Mouse (Mus musculus) liver, embryonic 11.5 days (tissue): ENCODE results near the gene Usp22. TPM values are rescaled to one million over a fixed set of nuclear protein-coding genes. Genes with fewer than 3 reads are reported as not detected.

Source experiments
- ATAC-seq: fragments of 200-750 bp; cut with Nextera tagmentation; replicated peaks from 2 replicates; pipeline ENCODE4 v1.8.0; 2017; ENCODE audit warnings: moderate number of reproducible peaks, mild to moderate bottlenecking, moderate TSS enrichment, moderate library complexity; ENCODE audit not compliant: low FRiP score
- DNase-seq: peaks from one replicate; pipeline ENCODE4 v3.0.0-alpha.2; 2017; ENCODE audit warnings: low spot score
- H3K27ac ChIP-seq: fragments of 300-500 bp; sonication (generic); 2 replicates; pipeline ENCODE4 v1.5.1; 2014; ENCODE audit warnings: mild to moderate bottlenecking, low read depth, low read length, control low read depth
- H3K27me3 ChIP-seq: fragments of 300-500 bp; sonication (generic); replicated peaks from 2 replicates; pipeline ENCODE4 v1.6.1; 2014; ENCODE audit warnings: low read length, mixed read lengths; ENCODE audit not compliant: control insufficient read depth, insufficient read depth
- H3K36me3 ChIP-seq: fragments of 300-500 bp; sonication (generic); 2 replicates; pipeline ENCODE4 v1.6.1; 2014; ENCODE audit warnings: mild to moderate bottlenecking, low read length, moderate library complexity, mixed read lengths; ENCODE audit not compliant: control insufficient read depth, insufficient read depth
- H3K4me1 ChIP-seq: fragments of 300-500 bp; sonication (generic); replicated peaks from 2 replicates; pipeline ENCODE4 v1.6.1; 2014; ENCODE audit warnings: low read length, mixed read lengths; ENCODE audit not compliant: control insufficient read depth, insufficient read depth
- H3K4me2 ChIP-seq: fragments of 300-500 bp; sonication (generic); 2 replicates; pipeline ENCODE4 v1.6.1; 2014; ENCODE audit warnings: mild to moderate bottlenecking, control low read depth, moderate library complexity
- H3K4me3 ChIP-seq: fragments of 300-500 bp; sonication (generic); 2 replicates; pipeline ENCODE4 v1.5.1; 2014; ENCODE audit warnings: low read depth, low read length, control low read depth
- H3K9ac ChIP-seq: fragments of 300-500 bp; sonication (generic); 2 replicates; pipeline ENCODE4 v1.6.1; 2014; ENCODE audit warnings: low read depth, low read length, control low read depth
- H3K9me3 ChIP-seq: fragments of 300-500 bp; sonication (generic); 2 replicates; pipeline ENCODE4 v1.6.1; 2016; ENCODE audit warnings: low read length, inconsistent platforms, mixed read lengths; ENCODE audit not compliant: control insufficient read depth
- WGBS: fragments of 180-500 bp; shearing (Covaris S2); extraction: QIAGEN DNeasy Blood & Tissue Kit; methylation state at CpG from one replicate; pipeline ENCODE4 v1.1.7; 2014; 5-methylcytosine and 5-hydroxymethylcytosine counted together
- polyA plus RNA-seq: library from polyadenylated mRNA; unstranded; fragments of >200 nt; fragmentation: Nextera tagmentation; extraction: Ambion mirVana; gene quantifications from 2 replicates; pipeline ENCODE4 v1.2.1, GENCODE M21; 2014

Usp22 gene
- polyA plus RNA-seq, 1 experiment from 2014 or later, result 60.1 TPM

- Histone ChIP-seq H3K4me3 (no peak within 1 kb of the TSS), H3K27ac (no peak within 1 kb of the TSS), H3K4me2 (no peak within 1 kb of the TSS), H3K4me1 (no peaks in the 10 kb centered on the region), H3K9me3 (no peaks in the 10 kb centered on the region), H3K36me3 (no peaks in the 10 kb centered on the region), H3K27me3 (peaks cover 14% of the 10 kb centered on the region), H3K9ac (no peak within 1 kb of the TSS)
- WGBS, result 66% methylated on average over 10 of the region's 10 CpGs
- DNase-seq (no peak), ATAC-seq (no peak)
These were observed 32.8 kb upstream of the Usp22 start, which contains the start of gene Aldh3a1 for GRCm38 (mm10) chr11:61207487-61208246. Gene Aldh3a1, plus strand, starts transcription at chr11:61207537.

GRCm38 (mm10) chr11:61206136-61206535 lies 31.3 kb upstream of the Usp22 start:
- no peak overlapping the region for H3K27ac ChIP-seq
- H3K4me3 ChIP-seq, result no peak overlapping the region
- peaks cover 3% of the 10 kb centered on the region; the same call in 1 of the 2 replicates for H3K27me3 ChIP-seq
- DNase-seq (no peak), ATAC-seq (no peak)
- no peaks in the 10 kb centered on the region for H3K9me3 ChIP-seq
- 93% methylated on average over 3 of the region's 3 CpGs for WGBS
- no peak overlapping the region for H3K9ac ChIP-seq
- H3K36me3 ChIP-seq, result no peaks in the 10 kb centered on the region
- no peak overlapping the region for H3K4me2 ChIP-seq
- no peaks in the 10 kb centered on the region for H3K4me1 ChIP-seq

- Histone ChIP-seq H3K9me3 (no peaks in the 10 kb centered on the region), H3K9ac (no peak overlapping the region), H3K4me2 (no peak overlapping the region), H3K27me3 (peaks cover 3% of the 10 kb centered on the region; the same call in 1 of the 2 replicates), H3K4me1 (no peaks in the 10 kb centered on the region), H3K36me3 (no peaks in the 10 kb centered on the region), H3K27ac (no peak overlapping the region), H3K4me3 (no peak overlapping the region)
- 84% methylated on average over 9 of the region's 10 CpGs for WGBS
- ATAC-seq (no peak), DNase-seq (no peak)
These were observed 30.5 kb upstream of the Usp22 start for GRCm38 (mm10) chr11:61205167-61205950.

- no peaks in the 10 kb centered on the region for H3K4me1 ChIP-seq
- no peak overlapping the region for H3K9ac ChIP-seq
- H3K27me3 ChIP-seq, result no peaks in the 10 kb centered on the region
- no peak overlapping the region for H3K4me2 ChIP-seq
- DNase-seq (no peak), ATAC-seq (no peak)
- 55% methylated on average over 2 of the region's 2 CpGs for WGBS
- no peaks in the 10 kb centered on the region for H3K36me3 ChIP-seq
- no peak overlapping the region for H3K4me3 ChIP-seq
- H3K27ac ChIP-seq, result no peak overlapping the region
- no peaks in the 10 kb centered on the region for H3K9me3 ChIP-seq
These were observed 28.0 kb upstream of the Usp22 start for GRCm38 (mm10) chr11:61202810-61203209.

- H3K9me3 ChIP-seq, result no peaks in the 10 kb centered on the region
- ATAC-seq, result no peak
- no peak for DNase-seq
- no peak overlapping the region for H3K27ac ChIP-seq
- H3K9ac ChIP-seq, result no peak overlapping the region
- H3K27me3 ChIP-seq, result no peaks in the 10 kb centered on the region
- H3K4me1 ChIP-seq, result no peaks in the 10 kb centered on the region
- 82% methylated on average over 6 of the region's 6 CpGs for WGBS
- no peaks in the 10 kb centered on the region for H3K36me3 ChIP-seq
- H3K4me3 ChIP-seq, result no peak overlapping the region
- H3K4me2 ChIP-seq, result no peak overlapping the region
These were observed 27.3 kb upstream of the Usp22 start for GRCm38 (mm10) chr11:61202186-61202585.

- H3K27me3 ChIP-seq, result no peaks in the 10 kb centered on the region
- H3K4me1 ChIP-seq, result no peaks in the 10 kb centered on the region
- no peak overlapping the region for H3K4me3 ChIP-seq
- 75% methylated on average over 4 of the region's 4 CpGs for WGBS
- H3K36me3 ChIP-seq, result no peaks in the 10 kb centered on the region
- no peak overlapping the region for H3K9ac ChIP-seq
- H3K4me2 ChIP-seq, result no peak overlapping the region
- no peak for ATAC-seq
- DNase-seq, result no peak
- no peak overlapping the region for H3K27ac ChIP-seq
- H3K9me3 ChIP-seq, result no peaks in the 10 kb centered on the region
These were observed 24.9 kb upstream of the Usp22 start for GRCm38 (mm10) chr11:61199620-61200362.

GRCm38 (mm10) chr11:61197935-61198334 lies 23.1 kb upstream of the Usp22 start:
- Histone ChIP-seq H3K4me2 (no peak overlapping the region), H3K27me3 (0 out of 2 replicates have a peak, but pooled peaks cover 3% of the 10 kb centered on the region), H3K27ac (no peak overlapping the region), H3K4me3 (no peak overlapping the region), H3K9ac (no peak overlapping the region), H3K4me1 (no peaks in the 10 kb centered on the region), H3K36me3 (no peaks in the 10 kb centered on the region), H3K9me3 (no peaks in the 10 kb centered on the region)
- no peak for DNase-seq
- ATAC-seq, result no peak

GRCm38 (mm10) chr11:61196616-61197353 lies 21.9 kb upstream of the Usp22 start:
- H3K9ac ChIP-seq, result no peak overlapping the region
- WGBS, result 80% methylated on average over 14 of the region's 14 CpGs
- ATAC-seq, result no peak

More at GRCm38 (mm10) chr11:61196616-61197353, 21.9 kb upstream of the Usp22 start:
- Histone ChIP-seq H3K27me3 (0 out of 2 replicates have a peak, but pooled peaks cover 3% of the 10 kb centered on the region), H3K9me3 (no peaks in the 10 kb centered on the region), H3K27ac (no peak overlapping the region), H3K4me3 (no peak overlapping the region), H3K36me3 (no peaks in the 10 kb centered on the region), H3K4me1 (no peaks in the 10 kb centered on the region), H3K4me2 (no peak overlapping the region)
- DNase-seq, result no peak
